Mouse (Mus musculus) thymus, postnatal 4 days (tissue): ENCODE data around the gene Slc39a3.
"Not testable (repeated sequence)": the region's sequence is repeated elsewhere in the genome, so short reads cannot be mapped to it uniquely, and the experiment has no call there.

Experiments
- DNase-seq: peaks from one replicate; pipeline ENCODE4 v3.0.0; 2021

Gene Slc39a3

DNA sequence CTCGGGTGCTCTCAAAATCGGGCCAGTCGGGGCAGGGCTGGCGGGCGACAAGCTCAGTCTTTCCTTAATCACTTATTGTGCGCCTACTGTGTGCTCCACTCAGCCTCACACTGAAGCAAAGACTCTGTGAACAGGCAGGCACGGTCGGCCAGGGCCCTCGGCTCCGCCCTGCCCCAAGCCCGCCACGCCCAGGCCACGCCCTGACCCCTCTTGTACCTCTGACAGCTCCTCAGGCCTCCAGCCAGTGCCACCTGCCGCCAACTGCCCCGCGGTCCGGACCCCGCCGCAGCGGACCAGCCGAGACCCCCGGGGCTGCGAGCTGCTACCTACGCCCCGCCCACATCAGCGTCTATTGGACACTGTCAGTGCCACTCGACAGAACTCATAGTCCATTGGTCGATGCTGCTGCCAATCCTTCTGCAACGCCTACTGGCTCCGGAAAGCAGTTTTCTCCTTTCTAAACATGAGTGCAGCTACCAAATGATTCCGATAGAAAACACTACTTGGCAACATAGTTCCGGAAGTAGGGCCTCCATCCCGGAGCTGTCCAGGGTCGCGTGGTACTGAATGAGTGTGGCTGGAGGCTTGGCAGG is at the start of gene Slc39a3:
Slc39a3 (minus strand) TSS at position 439 of the 593 bp plus-strand sequence.
- peak; percentile 99 for DNase-seq

DNA sequence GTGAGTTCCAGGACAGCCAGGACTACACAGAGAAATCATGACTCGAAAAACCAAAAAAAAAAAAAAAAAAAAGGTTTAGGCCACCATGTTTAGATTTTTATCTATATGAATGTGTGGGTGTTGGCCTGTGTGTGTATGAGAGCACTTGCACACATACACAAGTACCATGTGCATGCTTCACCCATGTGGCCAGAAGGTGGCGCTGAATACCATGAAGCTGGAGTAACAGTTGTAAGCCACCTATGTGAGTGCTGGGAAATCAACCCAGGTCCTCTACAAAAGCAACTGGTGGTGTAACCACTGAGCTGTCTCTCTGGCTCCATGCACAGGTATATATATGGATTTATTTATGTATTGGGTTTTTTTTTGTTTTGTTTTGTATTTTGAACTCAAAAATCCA is 49.8 kb upstream of the Slc39a3 start:
- peak; percentile 67 for DNase-seq

DNA sequence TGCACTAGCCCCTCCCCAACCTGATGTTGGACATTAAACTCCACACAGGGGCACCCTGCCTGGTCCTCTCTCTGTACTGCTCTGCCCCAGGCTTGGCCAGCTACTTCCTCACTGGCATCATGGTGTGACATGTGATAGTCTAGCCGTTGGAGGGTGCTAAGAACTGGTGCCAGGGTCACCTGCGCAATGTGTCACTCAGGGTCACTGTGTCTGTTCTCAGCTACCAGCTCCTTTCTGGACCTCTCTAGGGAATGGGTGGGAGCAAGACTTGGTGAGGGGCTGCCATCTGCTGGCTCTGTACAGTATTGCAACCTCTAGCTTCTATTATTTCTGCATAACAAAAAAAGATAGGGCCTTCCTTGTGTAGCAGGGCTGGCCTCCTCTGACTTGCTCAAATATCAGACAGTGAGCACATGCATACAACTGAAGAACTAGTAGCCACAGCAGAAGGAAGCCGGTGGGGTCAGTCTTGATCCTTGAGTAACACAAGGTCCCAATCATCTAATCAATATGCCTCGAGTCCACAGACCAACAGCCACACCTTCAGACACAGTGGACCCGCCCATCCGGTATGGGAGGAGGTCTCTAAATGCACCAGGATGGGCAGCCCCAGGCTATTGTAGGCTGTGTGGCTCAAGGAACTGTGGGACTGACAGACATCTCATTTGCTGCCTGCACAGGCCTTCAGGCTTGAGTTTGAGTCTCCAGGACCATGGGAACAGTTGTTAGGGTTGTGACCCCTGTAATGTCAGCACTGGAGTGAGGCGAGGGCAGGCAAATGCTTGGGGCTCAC is 45.1 kb upstream of the Slc39a3 start:
- peak; percentile 84 for DNase-seq

DNA sequence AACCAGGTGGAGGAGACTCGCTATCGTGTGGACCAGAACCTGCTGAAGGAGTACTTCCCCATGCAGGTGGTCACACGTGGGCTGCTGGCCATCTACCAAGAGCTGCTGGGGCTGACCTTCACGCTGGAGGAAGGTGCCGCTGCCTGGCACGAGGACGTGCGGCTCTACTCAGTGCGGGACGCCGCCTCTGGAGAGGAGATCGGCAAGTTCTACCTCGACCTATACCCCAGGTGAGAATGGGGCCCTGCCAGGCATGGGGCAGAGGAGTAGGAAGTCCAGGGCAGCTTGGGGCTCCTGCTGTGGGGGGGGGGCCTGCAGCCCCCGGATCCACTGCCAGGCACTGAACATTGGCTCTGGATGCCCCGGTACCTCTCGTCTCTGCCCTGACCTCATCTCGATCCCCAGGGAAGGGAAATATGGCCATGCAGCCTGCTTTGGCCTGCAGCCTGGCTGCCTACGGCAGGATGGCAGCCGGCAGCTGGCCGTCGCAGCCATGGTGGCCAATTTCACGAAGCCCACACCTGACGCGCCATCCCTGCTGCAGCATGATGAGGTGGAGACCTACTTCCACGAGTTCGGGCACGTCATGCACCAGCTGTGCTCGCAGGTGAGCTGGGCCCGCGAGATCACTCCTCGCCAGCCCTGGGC is 42.9 kb upstream of the Slc39a3 start:
- DNase-seq, result no peak

DNA sequence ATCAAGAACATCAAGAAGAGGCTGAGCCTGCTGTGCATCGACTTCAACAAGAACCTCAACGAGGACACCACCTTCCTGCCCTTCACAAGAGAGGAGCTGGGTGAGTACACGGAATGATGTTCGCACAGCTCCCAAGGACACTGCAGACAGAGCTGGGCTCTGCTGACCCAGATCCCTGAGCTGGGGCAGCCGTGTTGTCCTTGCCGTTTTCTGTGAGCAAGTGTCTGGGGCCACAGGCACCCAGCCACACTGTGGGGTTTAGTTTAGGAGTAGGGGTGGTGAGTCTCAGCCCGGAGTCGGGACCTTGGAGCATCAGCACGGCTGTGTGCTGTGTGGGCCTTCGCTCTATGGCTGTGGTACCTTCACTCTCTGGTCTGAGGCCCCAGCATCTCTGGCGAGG is 40.7 kb upstream of the Slc39a3 start:
- DNase-seq, result no peak

DNA sequence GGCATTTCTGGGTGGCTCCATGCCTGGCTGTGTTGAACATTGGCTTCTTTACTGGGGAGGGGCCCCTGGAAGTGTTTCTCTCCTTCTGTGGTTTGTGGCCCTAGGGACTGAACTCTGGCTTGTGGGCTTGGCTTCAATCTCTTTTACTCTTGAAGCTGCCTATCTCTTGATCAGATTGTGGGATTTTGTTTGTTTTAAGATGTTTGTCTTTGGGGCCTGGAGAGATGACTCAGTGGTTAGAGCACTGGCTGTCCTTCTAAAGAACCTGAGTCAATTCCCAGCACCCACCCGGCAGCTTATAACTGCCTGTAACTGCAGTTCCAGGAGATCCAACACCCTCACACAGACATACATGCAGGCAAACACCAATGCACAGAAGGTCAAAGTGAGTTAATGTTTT is 39.1 kb upstream of the Slc39a3 start:
- no peak for DNase-seq

DNA sequence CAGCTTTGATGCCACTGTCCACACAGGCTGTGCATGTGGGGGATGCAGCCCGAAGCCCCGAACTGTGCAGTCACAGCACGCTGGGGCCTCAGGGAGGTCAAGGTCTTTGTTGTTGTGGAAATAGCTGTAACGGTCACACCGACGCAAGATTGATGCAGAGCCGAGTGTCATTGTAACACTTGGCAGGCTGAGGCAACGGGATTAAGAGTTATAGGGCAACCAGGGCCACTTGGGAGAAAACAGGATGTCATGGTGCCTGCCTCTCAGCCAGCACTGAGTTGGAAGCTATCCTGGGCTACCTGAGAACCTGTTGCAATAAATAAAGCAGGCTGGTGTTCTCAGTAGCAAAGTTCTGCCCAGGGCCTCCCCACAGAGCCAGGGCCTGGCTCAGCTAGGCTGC is 38.5 kb upstream of the Slc39a3 start:
- DNase-seq, result no peak

DNA sequence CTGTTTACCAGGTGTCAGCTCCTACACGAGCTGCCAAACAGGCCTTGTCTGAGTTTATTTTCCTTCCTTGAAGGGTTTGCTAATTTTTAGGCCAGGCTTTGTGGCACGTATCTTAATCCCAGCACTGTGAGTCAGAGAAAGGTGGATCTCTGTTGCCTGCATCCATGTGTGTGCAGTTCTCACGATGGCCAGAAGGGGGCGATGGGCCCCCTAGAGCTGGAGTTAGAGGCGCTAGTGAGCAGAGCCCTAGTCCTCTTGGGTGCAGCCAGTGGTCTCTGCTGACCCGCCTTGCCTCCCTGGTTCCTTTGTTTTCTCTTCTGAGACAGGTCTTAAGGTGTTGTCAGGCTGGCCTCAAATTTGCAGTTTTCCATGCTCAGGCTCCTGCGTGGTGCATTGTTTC is 36.2 kb upstream of the Slc39a3 start:
- peak; percentile 69 for DNase-seq

DNA sequence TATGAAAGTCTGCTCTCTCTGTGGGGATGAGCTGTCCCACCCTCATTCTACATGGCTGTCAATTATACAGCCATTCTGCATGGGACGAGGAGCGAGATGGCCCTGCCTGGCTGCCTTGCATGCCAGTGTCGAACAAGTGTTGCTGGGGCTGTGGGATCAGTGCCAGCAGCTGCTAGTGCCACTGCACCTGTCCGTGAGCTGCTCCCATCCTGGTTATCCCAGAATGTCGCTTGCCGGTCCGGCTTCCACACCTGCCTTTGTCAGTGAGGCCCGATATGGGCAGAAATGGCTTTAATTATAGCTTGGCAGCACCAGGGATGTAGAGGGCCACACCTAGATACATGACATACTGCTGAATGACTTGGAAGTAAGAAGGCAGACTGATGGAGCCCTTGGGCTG is 35.1 kb upstream of the Slc39a3 start:
- no peak for DNase-seq

DNA sequence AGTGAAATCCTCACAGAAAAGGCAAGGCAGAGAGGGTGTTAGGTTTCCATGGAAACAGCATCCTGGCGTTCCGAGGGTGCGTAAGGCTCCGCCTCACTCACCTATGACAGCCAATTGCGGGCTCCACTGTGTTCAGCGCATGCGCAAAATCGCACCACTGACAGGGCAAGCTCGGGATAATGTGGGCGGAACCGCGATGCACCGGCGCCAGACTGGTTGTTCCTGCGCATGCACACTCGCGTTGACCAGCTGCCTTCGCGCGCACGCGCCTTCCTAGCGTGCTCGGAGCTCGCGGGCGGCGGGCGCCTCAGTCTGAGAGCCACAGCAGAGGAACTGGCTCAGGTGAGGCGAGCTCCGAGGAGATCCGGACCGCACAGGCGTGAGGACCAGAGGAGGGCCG is 32.6 kb upstream of the Slc39a3 start, which contains the start of gene Thop1:
Thop1 (plus strand) TSS at position 200 of the 400 bp plus-strand sequence.
- DNase-seq, result peak; percentile 97

DNA sequence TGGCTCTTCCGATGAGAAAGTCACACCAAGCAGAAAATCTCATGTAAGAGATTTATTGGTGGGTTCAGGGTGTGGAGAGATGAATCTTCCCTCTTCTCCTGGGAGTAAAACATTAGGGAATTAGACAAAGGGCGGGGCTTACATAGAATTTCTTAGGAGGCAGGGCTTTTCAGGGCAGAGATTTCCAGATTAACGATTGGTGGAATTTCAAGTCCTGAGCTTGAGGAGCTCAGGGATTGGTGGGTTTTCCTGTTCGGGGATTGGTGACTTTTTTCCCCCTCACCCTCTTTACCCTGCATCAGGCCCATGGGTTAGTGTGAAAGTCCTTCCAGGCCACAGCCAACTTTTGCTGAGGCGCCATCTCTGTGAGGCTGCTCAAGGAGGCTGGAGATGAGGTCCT is 31.5 kb upstream of the Slc39a3 start:
- DNase-seq, result no peak

DNA sequence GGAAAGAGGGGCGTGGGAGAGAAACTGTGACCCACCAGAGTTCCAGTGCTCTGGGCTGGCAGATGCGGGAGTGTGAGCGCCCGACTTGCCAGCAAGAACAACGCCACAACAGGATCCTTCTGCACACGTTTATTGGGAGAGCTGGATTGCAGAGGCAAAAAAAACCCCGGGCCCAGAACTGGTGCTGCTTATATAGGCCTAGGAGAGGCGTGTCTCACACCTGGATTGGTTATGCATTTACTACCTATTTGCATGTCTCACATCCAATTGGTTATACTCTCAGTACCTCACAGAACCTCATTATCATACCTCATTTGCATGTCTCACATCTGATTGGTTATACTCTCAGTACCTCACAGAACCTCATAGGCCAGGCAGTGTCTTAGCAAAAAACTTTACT is 27.3 kb upstream of the Slc39a3 start:
- DNase-seq, result not testable (repeated sequence)

DNA sequence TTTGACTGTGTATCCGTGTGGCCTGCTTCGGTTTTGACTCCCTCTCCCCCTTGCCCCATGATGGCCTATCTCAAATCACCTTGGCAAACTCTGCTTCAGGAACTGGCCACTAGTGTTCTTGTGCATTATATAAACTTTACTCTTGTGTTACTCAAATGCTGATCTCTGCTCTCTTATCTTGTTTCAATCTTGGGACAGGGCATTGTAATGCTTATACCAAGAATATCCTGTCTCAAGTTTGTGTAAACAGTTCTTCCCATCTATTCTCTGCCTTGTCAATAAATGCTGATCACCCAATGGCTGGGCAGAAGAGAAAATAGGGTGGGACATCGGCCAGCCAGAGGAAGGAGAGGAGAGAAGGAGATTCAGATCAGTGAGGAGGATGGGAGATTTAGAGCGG is 25.5 kb upstream of the Slc39a3 start:
- no peak for DNase-seq

DNA sequence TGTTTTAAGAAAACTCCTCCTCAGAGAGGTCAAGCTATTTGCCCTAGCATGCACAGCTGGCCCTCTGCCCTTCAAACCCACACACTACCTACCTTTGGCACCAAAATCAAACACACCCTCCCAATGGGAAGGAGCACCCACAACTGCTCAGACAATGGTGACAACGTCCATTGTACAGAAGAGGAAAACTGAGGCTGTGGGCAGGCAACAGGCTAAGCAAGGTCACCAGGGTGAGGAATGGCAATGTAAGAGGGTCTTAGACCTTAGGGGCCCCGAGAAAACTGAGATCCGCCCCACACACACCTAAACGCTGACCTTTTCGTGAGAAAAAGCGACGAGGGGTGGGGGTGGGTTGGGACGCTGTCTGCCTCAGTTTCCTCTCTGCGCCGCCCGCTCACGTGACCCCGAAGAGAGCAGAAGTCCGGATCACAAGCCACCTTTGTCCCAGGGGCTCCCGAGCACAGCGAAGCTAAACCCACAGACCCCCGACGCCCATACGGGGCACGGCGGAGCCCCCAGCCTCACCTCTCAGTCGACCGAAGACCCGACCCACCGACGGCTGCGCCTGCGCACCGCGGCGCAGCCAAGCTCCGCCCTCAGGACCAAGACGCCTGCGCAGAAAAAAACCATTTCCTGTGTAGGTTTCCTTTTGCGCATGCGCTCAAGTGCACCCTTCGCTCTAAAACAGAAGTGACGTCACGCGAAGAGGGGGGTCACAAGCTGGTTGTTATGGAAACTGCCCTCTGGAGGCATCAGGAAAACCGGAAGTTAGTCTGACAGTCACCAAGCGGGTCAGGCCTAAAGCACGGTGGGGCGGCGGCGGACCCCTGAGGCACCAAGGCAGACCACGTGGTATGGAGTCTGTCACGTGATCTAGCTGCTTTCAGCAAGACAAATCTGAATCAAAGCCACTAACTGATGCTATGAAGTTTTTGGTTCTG is 22.6 kb upstream of the Slc39a3 start, which contains the start of gene Sgta:
Sgta (minus strand) TSS at position 579 of the 941 bp plus-strand sequence.
- DNase-seq, result peak; percentile 96

DNA sequence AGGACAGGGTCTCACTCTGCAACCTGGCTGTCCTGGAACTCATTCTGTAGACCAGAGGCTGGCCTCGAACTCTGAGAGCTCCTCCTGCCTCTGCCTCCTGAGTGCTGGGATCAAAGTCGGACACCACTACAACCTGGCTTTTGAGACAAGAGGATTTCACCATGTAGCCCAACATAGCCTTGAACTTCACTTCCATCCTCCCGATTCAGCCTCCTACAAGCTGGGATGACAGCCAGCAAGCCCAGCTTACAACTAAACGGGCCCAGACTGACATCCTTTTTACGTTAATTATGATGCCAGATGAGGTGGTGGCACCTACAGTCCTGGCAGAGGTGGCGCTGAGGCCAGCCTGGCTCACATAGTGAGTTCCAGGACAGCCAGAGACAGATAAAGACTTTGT is 21.7 kb upstream of the Slc39a3 start:
- DNase-seq, result no peak

DNA sequence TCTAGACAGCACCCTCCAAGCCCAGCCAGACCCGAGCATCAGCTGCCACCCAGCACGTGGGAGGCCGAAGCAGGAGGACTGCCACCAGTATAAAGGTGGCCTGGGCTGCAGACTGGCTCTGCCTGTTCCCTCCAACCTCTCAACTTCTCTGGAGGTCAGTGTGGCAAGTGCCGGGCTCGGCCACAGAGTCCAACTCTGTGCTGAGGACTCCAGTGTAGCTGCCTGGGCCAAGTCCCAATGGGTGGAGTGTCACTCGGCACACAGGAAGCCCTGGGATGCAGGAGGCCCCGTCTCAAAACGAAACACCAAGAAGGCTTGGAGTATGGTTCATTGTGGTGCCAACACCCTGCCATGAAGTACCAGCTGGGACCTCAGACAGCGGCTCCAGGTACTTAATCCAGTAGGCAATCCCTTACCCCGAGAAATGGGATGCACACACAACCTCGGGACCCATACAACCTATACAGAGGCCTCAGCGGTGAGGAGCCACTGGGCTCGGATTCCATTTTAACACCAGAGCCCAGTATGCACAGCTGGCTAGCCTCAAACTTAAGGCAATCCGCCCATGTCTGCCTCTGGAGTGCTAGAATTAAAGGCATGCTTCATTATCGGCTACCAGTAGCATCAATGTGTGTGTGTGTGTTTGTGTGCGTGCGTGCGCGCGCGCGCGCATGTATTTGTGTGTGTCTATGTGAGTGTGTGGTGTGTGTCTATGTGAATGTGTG is 20.3 kb upstream of the Slc39a3 start:
- no peak for DNase-seq

DNA sequence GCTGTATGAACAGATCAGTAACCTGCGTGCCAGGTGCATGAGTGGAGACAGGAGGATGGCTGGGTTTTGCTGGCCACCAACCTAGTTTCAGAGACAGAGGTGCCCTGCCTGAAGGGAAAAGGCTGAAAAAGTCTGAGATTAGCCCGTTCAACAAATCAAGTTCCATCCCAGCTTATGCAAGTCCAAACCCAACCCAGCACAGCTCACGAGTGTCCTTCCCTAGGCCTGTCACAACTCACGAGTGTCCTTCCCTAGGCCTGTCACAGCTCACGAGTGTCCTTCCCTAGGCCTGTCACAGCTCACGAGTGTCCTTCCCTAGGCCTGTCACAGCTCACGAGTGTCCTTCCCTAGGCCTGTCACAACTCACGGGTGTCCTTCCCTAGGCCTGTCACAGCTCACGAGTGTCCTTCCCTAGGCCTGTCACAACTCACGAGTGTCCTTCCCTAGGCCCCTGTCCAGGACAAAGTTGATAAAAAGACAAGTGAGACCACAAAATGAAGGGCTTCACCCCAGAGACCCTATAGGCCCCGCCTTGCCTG is 18.6 kb upstream of the Slc39a3 start:
- not testable (repeated sequence) for DNase-seq

DNA sequence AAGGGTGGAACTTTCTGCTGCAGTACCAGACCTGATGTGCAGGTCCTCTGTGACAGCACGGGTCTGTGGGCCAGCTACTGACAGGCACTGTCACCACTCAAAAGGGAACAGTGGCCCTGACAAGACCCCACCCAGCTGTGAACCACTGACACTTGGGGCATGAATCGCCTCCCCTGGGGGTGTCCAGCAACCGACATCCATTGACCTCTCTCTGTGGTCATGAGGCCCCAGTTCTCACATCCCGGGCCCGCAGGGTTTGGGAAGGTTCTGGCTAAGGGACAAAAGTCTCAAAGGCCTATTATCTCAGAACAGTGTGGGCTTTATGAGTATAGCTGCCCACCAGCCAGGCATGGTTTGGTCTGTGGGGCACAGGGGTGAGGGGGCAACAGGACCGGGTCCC is 17.9 kb upstream of the Slc39a3 start:
- no peak for DNase-seq

DNA sequence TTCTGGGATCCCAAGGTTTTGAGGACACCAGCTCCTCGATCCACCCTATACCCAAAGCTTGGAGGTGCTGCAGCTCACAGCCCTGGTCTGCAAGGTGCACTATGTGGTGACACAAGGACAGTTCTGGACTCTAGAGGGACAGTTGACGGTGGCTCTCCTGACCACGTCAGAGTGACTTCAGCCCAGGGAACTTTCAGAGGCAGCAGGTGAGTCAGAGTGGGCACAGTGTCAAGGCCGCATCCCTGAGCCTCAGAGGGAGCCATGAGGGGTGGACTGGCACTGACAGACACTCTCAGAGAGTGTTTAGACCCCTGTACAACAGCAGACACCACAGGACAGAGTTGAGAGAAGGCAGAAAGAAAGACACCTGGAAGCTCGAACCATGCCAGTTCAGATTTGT is 15.4 kb upstream of the Slc39a3 start:
- DNase-seq, result no peak

DNA sequence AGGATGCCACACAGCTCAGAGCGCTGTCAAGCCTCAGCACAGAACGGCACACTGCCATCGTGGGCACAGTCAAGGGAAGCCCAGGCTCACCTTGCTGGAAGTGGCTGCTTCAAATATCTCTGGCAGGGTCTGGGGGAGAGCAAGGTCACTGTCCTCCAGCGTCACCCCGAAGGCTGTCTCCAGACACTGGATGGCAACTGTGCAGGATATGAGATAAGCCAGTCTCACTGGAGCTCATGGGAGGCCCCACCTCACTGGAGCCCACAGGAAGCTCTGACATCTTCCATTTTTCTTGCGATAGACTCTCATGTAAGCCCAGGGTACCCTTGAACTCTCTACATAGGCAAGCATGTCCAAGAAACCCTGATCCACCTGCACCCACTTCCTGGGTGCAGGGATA is 13.9 kb upstream of the Slc39a3 start:
- no peak for DNase-seq

DNA sequence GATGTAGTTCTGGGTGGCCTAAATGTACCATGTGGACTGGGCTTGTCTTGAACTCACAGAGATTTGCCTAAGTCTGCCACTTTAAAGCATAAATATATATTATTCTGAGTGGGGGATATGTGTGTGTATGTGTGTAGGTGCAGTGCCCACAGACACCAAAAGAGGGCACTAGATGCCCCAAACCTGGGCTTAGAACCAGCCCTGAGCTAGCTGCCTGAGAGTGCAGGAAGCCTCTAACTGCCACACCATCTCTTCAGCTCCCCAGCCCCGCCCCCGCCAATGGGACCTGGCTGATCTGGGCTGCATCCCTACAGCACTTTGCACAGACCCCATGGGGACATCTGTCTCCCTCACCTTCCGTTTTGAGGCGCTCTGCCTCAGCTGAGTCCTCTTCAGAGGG is 13.4 kb upstream of the Slc39a3 start:
- peak; percentile 70 for DNase-seq

DNA sequence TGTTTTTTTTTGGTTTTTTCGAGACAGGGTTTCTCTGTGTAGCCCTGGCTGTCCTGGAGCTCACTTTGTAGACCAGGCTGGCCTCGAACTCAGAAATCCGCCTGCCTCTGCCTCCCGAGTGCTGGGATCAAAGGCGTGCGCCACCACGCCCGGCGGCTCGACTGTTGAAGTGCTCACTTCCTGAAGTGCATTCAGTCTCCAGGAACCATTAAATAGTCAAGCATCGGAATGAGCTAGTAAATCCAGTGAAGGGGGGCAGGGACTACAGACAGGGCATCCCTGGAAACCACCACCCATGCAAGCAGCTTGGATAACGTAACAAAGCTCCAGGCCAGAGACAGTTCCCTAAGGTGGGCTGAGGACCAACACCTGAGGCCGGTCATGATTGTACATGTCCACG is 8.0 kb upstream of the Slc39a3 start:
- not testable (repeated sequence) for DNase-seq
